Mouse (Mus musculus) ES-Bruce4 (cell line): ENCODE results near the gene Gm21969.

Experiments
- CTCF ChIP-seq: IDR thresholded peaks from one replicate; pipeline ENCODE4 v1.8.1; 2011; ENCODE audit warnings: low read depth, low read length
- POLR2A ChIP-seq: IDR thresholded peaks from one replicate; pipeline ENCODE4 v1.8.1; 2011; ENCODE audit warnings: low read length; ENCODE audit not compliant: insufficient read depth

DNA sequence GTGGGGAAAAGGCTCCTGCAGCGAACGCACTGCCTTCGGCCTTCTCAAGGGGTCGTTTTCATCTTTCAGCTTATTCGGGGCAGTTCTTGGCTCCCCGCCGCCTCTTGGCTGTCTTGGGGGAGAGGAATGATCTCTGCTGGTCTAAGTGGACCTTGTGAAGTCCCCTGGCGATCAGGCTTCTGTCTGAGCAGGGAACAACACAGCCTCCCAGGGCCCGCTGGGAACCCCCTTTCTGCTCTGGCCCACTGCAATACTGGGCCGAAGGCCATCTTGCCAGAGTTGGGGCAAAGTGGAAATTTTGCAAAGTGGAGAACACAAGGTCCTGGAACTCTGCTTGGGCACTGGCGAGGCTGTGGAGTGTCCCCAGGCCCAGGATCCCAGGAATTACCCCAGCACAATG, 18.3 kb upstream of the Gm21969 start:
- TF ChIP-seq POLR2A (no peak), CTCF (no peak)
